Mouse (Mus musculus): Measurements from ENCODE around the gene Prr29. TPM values are rescaled to one million over a fixed set of nuclear protein-coding genes. Genes with fewer than 3 reads are reported as not detected.

Prr29 gene
- total RNA-seq, 1 experiment = not detected

DNA sequence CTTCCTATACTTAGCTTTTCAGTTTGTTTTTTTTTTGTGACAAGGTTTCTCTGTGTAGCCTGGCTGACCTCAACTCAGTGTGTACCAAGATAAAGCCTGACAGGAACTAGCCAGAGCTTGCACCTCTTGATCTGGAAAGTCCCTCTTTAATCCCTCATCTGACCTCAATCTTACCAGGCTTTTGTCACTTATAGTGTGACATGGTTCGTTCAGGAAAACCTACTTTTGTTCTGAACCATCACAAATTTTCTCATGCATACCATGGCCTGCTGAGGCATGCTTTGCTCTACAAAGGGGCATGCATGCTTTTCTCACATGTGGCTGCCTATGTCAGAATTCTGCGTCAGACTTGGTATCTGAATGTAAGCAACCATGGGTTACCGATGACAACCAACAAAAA, 51.1 kb downstream of the Prr29 start:
- no peak for TF ChIP-seq CHD2 (IDR thresholded peaks at IDR 0.05; ENCODE audit: low read depth, low read length)
- no peak for TF ChIP-seq ZC3H11A (IDR thresholded peaks at IDR 0.05; ENCODE audit: borderline replicate concordance, low read depth, low read length)
- TF ChIP-seq HCFC1 (IDR thresholded peaks at IDR 0.05; ENCODE audit: borderline replicate concordance, insufficient read depth, low read length) = no peak
- TF ChIP-seq MAFK (IDR thresholded peaks at IDR 0.05; ENCODE audit: insufficient read depth, low read depth, low read length) = no peak
- no peak for TF ChIP-seq ZNF384 (IDR thresholded peaks at IDR 0.05; ENCODE audit: low read depth, low read length)
- H3K36me3 ChIP-seq (ENCODE audit: control insufficient read depth, insufficient read depth, low read length, poor library complexity, severe bottlenecking) = peaks cover 2% of the 10 kb centered on the region; the same call in 1 of the 2 replicates
- no peaks in the 10 kb centered on the region for H3K9me3 ChIP-seq (ENCODE audit: control insufficient read depth, insufficient read depth, low read depth, low read length)
- no peak for DNase-seq (ENCODE audit: low read depth, low spot score)
- in situ Hi-C loops (cut with MboI; ENCODE audit: low sequenced_read_pairs in 2 of 2, unreplicated experiment in 2 of 2) = loop anchor here (10.0 kb wide), 3 partner anchors 218 to 358 kb away; partner anchors contain the start of gene Polg2 (in 1 of the 2)
- no peaks in the 10 kb centered on the region for H3K4me1 ChIP-seq (ENCODE audit: control insufficient read depth in 2 of 2, insufficient read depth in 2 of 2, low read length in 2 of 2, poor library complexity in 1 of 2)
- no peak overlapping the region for H3K4me3 ChIP-seq (ENCODE audit: insufficient read depth in 1 of 2, low read depth in 1 of 2, low read length in 2 of 2, poor library complexity in 1 of 2, severe bottlenecking in 1 of 2)
- H3K27ac ChIP-seq (ENCODE audit: insufficient read depth, low read depth, low read length, poor library complexity, severe bottlenecking) = no peak overlapping the region
- no peak overlapping the region for H3K9ac ChIP-seq (ENCODE audit: insufficient read depth, low read depth, low read length, poor library complexity, severe bottlenecking)

GRCm38 (mm10) chr11:106417860-106418259, 52.6 kb downstream of the Prr29 start:
- no peak for DNase-seq (ENCODE audit: low read depth, low spot score)
- no peak overlapping the region for H3K4me3 ChIP-seq (ENCODE audit: insufficient read depth in 1 of 2, low read depth in 1 of 2, low read length in 2 of 2, poor library complexity in 1 of 2, severe bottlenecking in 1 of 2)
- H3K4me1 ChIP-seq (ENCODE audit: control insufficient read depth in 2 of 2, insufficient read depth in 2 of 2, low read length in 2 of 2, poor library complexity in 1 of 2) = no peaks in the 10 kb centered on the region
- no peaks in the 10 kb centered on the region for H3K9me3 ChIP-seq (ENCODE audit: control insufficient read depth, insufficient read depth, low read depth, low read length)
- no peak overlapping the region for H3K9ac ChIP-seq (ENCODE audit: insufficient read depth, low read depth, low read length, poor library complexity, severe bottlenecking)
- H3K27ac ChIP-seq (ENCODE audit: insufficient read depth, low read depth, low read length, poor library complexity, severe bottlenecking) = no peak overlapping the region
- in situ Hi-C loops (cut with MboI; ENCODE audit: low sequenced_read_pairs in 2 of 2, unreplicated experiment in 2 of 2) = loop anchor here (10.0 kb wide), 3 partner anchors 217 to 357 kb away; partner anchors contain the start of gene Polg2 (in 1 of the 2)
- peaks cover 2% of the 10 kb centered on the region; the same call in 1 of the 2 replicates for H3K36me3 ChIP-seq (ENCODE audit: control insufficient read depth, insufficient read depth, low read length, poor library complexity, severe bottlenecking)
- TF ChIP-seq ZNF384 (IDR thresholded peaks at IDR 0.05; ENCODE audit: low read depth, low read length) (no peak), MAFK (IDR thresholded peaks at IDR 0.05; ENCODE audit: insufficient read depth, low read depth, low read length) (no peak), ZC3H11A (IDR thresholded peaks at IDR 0.05; ENCODE audit: borderline replicate concordance, low read depth, low read length) (no peak), CHD2 (IDR thresholded peaks at IDR 0.05; ENCODE audit: low read depth, low read length) (no peak), HCFC1 (IDR thresholded peaks at IDR 0.05; ENCODE audit: borderline replicate concordance, insufficient read depth, low read length) (no peak)

GRCm38 (mm10) chr11:106418622-106419196, 53.4 kb downstream of the Prr29 start:
- Histone ChIP-seq H3K9me3 (ENCODE audit: control insufficient read depth, insufficient read depth, low read depth, low read length) (no peaks in the 10 kb centered on the region), H3K4me1 (ENCODE audit: control insufficient read depth in 2 of 2, insufficient read depth in 2 of 2, low read length in 2 of 2, poor library complexity in 1 of 2) (no peaks in the 10 kb centered on the region), H3K27ac (ENCODE audit: insufficient read depth, low read depth, low read length, poor library complexity, severe bottlenecking) (no peak overlapping the region), H3K9ac (ENCODE audit: insufficient read depth, low read depth, low read length, poor library complexity, severe bottlenecking) (0 out of 2 replicates have a peak overlapping the region, but pooled peaks have one; percentile 5), H3K4me3 (ENCODE audit: insufficient read depth in 1 of 2, low read depth in 1 of 2, low read length in 2 of 2, poor library complexity in 1 of 2, severe bottlenecking in 1 of 2) (no peak overlapping the region), H3K36me3 (ENCODE audit: control insufficient read depth, insufficient read depth, low read length, poor library complexity, severe bottlenecking) (peaks cover 4% of the 10 kb centered on the region; the same call in 1 of the 2 replicates)
- peak; percentile 86 for DNase-seq (ENCODE audit: low read depth, low spot score)
- peak; percentile 89 for TF ChIP-seq ZC3H11A (IDR thresholded peaks at IDR 0.05; ENCODE audit: borderline replicate concordance, low read depth, low read length)
- no peak for TF ChIP-seq CHD2 (IDR thresholded peaks at IDR 0.05; ENCODE audit: low read depth, low read length)
- in situ Hi-C loops (cut with MboI; ENCODE audit: low sequenced_read_pairs in 2 of 2, unreplicated experiment in 2 of 2) = loop anchor here (10.0 kb wide), 3 partner anchors 216 to 356 kb away; partner anchors contain the start of gene Polg2 (in 1 of the 2)

DNA sequence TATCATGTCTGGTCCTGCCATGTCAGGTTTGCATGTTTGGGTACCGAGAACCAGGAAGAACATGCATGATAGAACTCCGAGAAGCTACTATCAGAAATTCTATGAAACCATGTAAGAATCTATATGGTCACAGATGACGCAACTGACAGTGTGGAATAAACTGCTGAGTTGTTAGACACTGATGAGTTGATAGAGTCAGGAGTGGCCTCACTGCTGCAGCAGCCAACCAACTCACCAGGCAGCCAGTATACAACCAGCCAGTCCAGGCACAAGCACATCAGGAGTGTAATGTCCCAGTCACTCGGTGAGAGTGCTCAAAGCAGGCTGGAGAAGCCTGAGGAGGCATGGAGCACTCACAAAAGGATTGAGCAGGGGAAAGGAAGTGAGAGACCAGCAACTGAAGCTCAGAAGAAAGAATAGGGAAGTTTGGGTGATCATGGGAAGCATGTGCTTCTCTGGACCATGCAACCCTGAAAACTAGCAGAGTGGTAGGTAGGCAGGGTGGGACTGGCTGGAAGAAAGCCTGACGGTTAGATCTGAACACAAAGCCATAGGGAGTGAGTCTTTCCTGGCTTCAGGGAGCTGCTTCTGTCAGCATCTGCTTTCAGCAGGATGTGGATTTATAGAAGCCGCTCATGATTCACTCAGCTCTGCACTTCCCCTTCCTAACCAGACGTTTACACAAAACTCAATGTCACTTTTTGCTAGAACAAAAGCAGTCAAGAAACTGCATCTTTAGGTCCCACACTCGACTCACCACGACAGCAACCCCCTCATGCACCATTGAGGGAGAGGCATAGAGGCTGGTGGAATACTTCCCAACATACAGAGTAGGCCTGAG, 54.2 kb downstream of the Prr29 start:
- in situ Hi-C loops (cut with MboI; ENCODE audit: low sequenced_read_pairs in 2 of 2, unreplicated experiment in 2 of 2) = loop anchor here (10.0 kb wide), 4 partner anchors 205 to 355 kb away; partner anchors contain the start of gene Polg2 (in 1 of the 2)
- Histone ChIP-seq H3K9me3 (ENCODE audit: control insufficient read depth, insufficient read depth, low read depth, low read length) (no peaks in the 10 kb centered on the region), H3K4me3 (ENCODE audit: insufficient read depth in 1 of 2, low read depth in 1 of 2, low read length in 2 of 2, poor library complexity in 1 of 2, severe bottlenecking in 1 of 2) (no peak overlapping the region), H3K9ac (ENCODE audit: insufficient read depth, low read depth, low read length, poor library complexity, severe bottlenecking) (no peak overlapping the region), H3K4me1 (ENCODE audit: control insufficient read depth in 2 of 2, insufficient read depth in 2 of 2, low read length in 2 of 2, poor library complexity in 1 of 2) (no peaks in the 10 kb centered on the region), H3K27ac (ENCODE audit: insufficient read depth, low read depth, low read length, poor library complexity, severe bottlenecking) (no peak overlapping the region), H3K36me3 (ENCODE audit: control insufficient read depth, insufficient read depth, low read length, poor library complexity, severe bottlenecking) (peaks cover 4% of the 10 kb centered on the region; the same call in 1 of the 2 replicates)
- DNase-seq (ENCODE audit: low read depth, low spot score) = no peak
- TF ChIP-seq CHD2 (IDR thresholded peaks at IDR 0.05; ENCODE audit: low read depth, low read length) = no peak
